Comparison of ENCODE assay signal across 27 mouse cellular contexts in genomic region chr13:35540433-35540832, GRCm38 (mm10).
DNase-seq lines count a peak whose midpoint lies in the region; ATAC-seq lines count a peak whose summit lies in the region.
"Had no signal": no experiment of that assay in that cellular context is flagged by ENCODE, and none has a peak within 500 bp of the region (broad histone marks: within the 10 kb centered on the region; RNA-seq: fewer than 3 reads in every experiment).

No protein-coding gene starts in this region.

- H3K9ac ChIP-seq in liver, embryonic 12.5 days: no peak overlapping the region
- H3K9ac ChIP-seq: embryonic facial prominence, embryonic 12.5 days; embryonic facial prominence, embryonic 15.5 days; forebrain, embryonic 13.5 days; heart, embryonic 13.5 days; hindbrain, embryonic 14.5 days had no signal

- H3K4me1 ChIP-seq in liver, embryonic 12.5 days: peaks cover 14% of the 10 kb centered on the region; the same call in 1 of the 2 replicates
- H3K4me1 ChIP-seq: embryonic facial prominence, embryonic 12.5 days; embryonic facial prominence, embryonic 15.5 days; forebrain, embryonic 10.5 days; forebrain, embryonic 13.5 days; heart, embryonic 10.5 days; heart, embryonic 13.5 days had no signal

- no peaks in the 10 kb centered on the region for H3K27me3 ChIP-seq in liver, embryonic 12.5 days (replicated peaks)
- H3K27me3 ChIP-seq: embryonic facial prominence, embryonic 12.5 days; embryonic facial prominence, embryonic 15.5 days; forebrain, embryonic 13.5 days; heart, embryonic 13.5 days had no signal

- no peak for DNase-seq in liver
- DNase-seq in c-Kit-negative CD71-positive TER-119-positive erythroid progenitor cells, embryonic 14.5 days (ENCODE audit: low read depth, low spot score): peak; percentile 47
- DNase-seq in adrenal gland, postnatal 10 days: no peak
- no peak for DNase-seq in adrenal gland, adult (ENCODE audit: inconsistent age in 2 of 2, low spot score in 1 of 2)
- DNase-seq: adrenal gland, postnatal 14 days; cerebellum, adult 18-20 months; cerebellum, adult 9-10 months; cerebellum, postnatal 14 days; gastrocnemius, postnatal 10 days; gastrocnemius, postnatal 36 days; heart, adult 2 months; heart, postnatal 14 days; heart, postnatal 4 days had no signal

- H3K27ac ChIP-seq in liver, embryonic 12.5 days: no peak overlapping the region
- H3K27ac ChIP-seq: embryonic facial prominence, embryonic 12.5 days; embryonic facial prominence, embryonic 15.5 days; forebrain, embryonic 10.5 days; forebrain, embryonic 13.5 days; heart, adult 2 months; heart, embryonic 10.5 days; heart, embryonic 13.5 days; hindbrain, embryonic 14.5 days; hindbrain, postnatal 0 days had no signal

- 74% methylated on average over 2 of the region's 2 CpGs for WGBS in liver, embryonic 12.5 days (ENCODE audit: insufficient replicate concordance)

- no peaks in the 10 kb centered on the region for H3K9me3 ChIP-seq in liver, embryonic 12.5 days (replicated peaks)
- H3K9me3 ChIP-seq: embryonic facial prominence, embryonic 12.5 days; embryonic facial prominence, embryonic 15.5 days; forebrain, embryonic 10.5 days; forebrain, embryonic 13.5 days; heart, embryonic 10.5 days; heart, embryonic 13.5 days had no signal

- H3K36me3 ChIP-seq in liver, embryonic 12.5 days: no peaks in the 10 kb centered on the region
- H3K36me3 ChIP-seq: embryonic facial prominence, embryonic 12.5 days; embryonic facial prominence, embryonic 15.5 days; forebrain, embryonic 10.5 days; heart, embryonic 10.5 days; heart, embryonic 13.5 days had no signal

- H3K4me2 ChIP-seq in liver, embryonic 12.5 days: no peak overlapping the region
- H3K4me2 ChIP-seq: embryonic facial prominence, embryonic 12.5 days; embryonic facial prominence, embryonic 15.5 days; forebrain, embryonic 13.5 days; heart, embryonic 13.5 days; hindbrain, embryonic 14.5 days had no signal

- peak; percentile 79 for ATAC-seq in liver, embryonic 12.5 days
- peak; percentile 81 for ATAC-seq in erythroid progenitor cell, adult 5-6 weeks (replicated peaks; ENCODE audit: low FRiP score, poor library complexity, severe bottlenecking)
- ATAC-seq: activated CD4-positive, CD25-positive, alpha-beta regulatory T cell, adult 4 months; forebrain, embryonic 13.5 days; forebrain, embryonic 16.5 days; hindbrain, postnatal 0 days; inflammation-experienced regulatory T-cells, adult 6 months had no signal

- H3K4me3 ChIP-seq in liver, embryonic 12.5 days: no peak overlapping the region
- H3K4me3 ChIP-seq: embryonic facial prominence, embryonic 12.5 days; embryonic facial prominence, embryonic 15.5 days; erythroblast, embryonic 14.5 days; forebrain, embryonic 10.5 days; forebrain, embryonic 13.5 days; heart, adult 2 months; heart, embryonic 10.5 days; heart, embryonic 13.5 days had no signal
